Mouse (Mus musculus): ENCODE measurements at regions not wholly inside any gene's neighbourhood (a gene's known extent, or its start where the extent isn't known, plus 50 kb on each side); places are given as distances from the start of the nearest gene placed in this dataset.

DNA sequence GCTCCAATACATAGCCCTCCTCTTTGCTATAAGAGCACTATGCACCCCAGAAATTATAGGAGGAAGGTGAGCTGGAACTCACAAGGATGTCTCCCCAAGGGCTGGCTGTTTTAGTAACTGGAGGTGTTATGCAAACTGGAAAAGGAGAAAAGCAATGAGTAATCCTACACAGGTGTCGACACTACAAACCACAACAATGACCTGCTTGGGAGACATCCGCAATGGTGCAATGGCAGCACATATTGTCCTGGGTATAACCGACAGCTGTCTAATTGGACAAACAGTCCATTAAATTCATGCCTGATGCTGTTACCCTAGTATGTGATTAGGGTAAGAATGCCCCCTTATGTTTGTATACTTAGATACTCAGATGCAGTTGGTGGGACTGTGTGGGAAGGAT lies 303.1 kb upstream of the Pitx2 start:
- TF ChIP-seq MAFK (IDR thresholded peaks at IDR 0.05; ENCODE audit: insufficient replicate concordance, low read length), result no peak
- TF ChIP-seq CHD2 (IDR thresholded peaks at IDR 0.05; ENCODE audit: low read length), result no peak
- no peak for TF ChIP-seq CTCF (conservative IDR thresholded peaks at IDR 0.05 in 1 of 2, IDR thresholded peaks at IDR 0.05 in 1 of 2; ENCODE audit: low read depth in 2 of 2, low read length in 2 of 2)

Measured in CH12.LX (cell line).